Comparison of ENCODE assay signal across 14 mouse cellular contexts in the genomic region with DNA sequence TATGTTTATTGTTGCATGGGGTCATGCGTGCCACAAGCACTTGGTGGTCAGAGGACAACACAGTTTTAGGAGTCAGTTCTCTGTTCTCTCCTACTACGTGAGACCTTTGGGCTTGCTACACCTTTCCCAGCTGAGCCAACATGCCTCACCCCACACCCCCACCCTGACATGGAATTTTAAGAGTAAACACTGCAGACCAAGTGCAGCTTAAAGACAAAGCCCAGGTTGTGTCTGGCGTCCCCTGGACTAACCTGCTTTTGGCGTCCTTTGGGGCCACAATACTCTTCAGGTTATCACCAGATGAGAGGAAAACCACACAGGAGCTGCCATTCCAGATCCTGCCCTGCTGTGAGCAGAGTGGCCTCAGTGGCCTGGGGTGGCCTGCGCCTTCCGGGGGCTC. TPM values are rescaled to one million over a fixed set of nuclear protein-coding genes. Genes with fewer than 3 reads are reported as not detected.
DNase-seq lines count a peak whose midpoint lies in the region; ATAC-seq lines count a peak whose summit lies in the region.
"Had no signal": no experiment of that assay in that cellular context is flagged by ENCODE, and none has a peak within 500 bp of the region (broad histone marks: within the 10 kb centered on the region; RNA-seq: fewer than 3 reads in every experiment).

No protein-coding gene starts in this region.

- WGBS in hindbrain, embryonic 14.5 days = 79% methylated on average over 6 of the region's 6 CpGs
- 75% methylated on average over 6 of the region's 6 CpGs for WGBS in hindbrain, embryonic 11.5 days
- WGBS in intestine, embryonic 16.5 days = 42% methylated on average over 6 of the region's 6 CpGs

- peaks cover 27% of the 10 kb centered on the region for H3K36me3 ChIP-seq in hindbrain, embryonic 14.5 days (replicated peaks; ENCODE audit: control insufficient read depth, insufficient read depth)
- H3K36me3 ChIP-seq in hindbrain, embryonic 11.5 days (ENCODE audit: control insufficient read depth, insufficient read depth, low read length) = peaks cover 4% of the 10 kb centered on the region; the same call in 1 of the 2 replicates
- H3K36me3 ChIP-seq in intestine, embryonic 16.5 days (ENCODE audit: control insufficient read depth, insufficient read depth, low read length) = peaks cover 7% of the 10 kb centered on the region

- ATAC-seq in hindbrain, embryonic 14.5 days (ENCODE audit: low FRiP score) = no peak
- no peak for ATAC-seq in hindbrain, embryonic 11.5 days (ENCODE audit: low FRiP score)
- ATAC-seq in intestine, embryonic 16.5 days = peak; percentile 75

- H3K4me3 ChIP-seq in hindbrain, embryonic 14.5 days (replicated peaks; ENCODE audit: low read length) = no peak overlapping the region
- H3K4me3 ChIP-seq in hindbrain, embryonic 11.5 days (ENCODE audit: low read depth, low read length) = no peak overlapping the region
- no peak overlapping the region for H3K4me3 ChIP-seq in intestine, embryonic 16.5 days (ENCODE audit: low read length)

- no peaks in the 10 kb centered on the region for H3K27me3 ChIP-seq in hindbrain, embryonic 14.5 days (ENCODE audit: control insufficient read depth, insufficient read depth, low read length)
- no peaks in the 10 kb centered on the region for H3K27me3 ChIP-seq in hindbrain, embryonic 11.5 days (ENCODE audit: control insufficient read depth, insufficient read depth, low read length)
- no peaks in the 10 kb centered on the region for H3K27me3 ChIP-seq in intestine, embryonic 16.5 days (replicated peaks; ENCODE audit: control insufficient read depth, insufficient read depth, low read length)

- H3K9ac ChIP-seq in hindbrain, embryonic 14.5 days = no peak overlapping the region
- no peak overlapping the region for H3K9ac ChIP-seq in hindbrain, embryonic 11.5 days (ENCODE audit: low read depth, low read length)
- 0 out of 2 replicates have a peak overlapping the region, but pooled peaks have one; percentile 26 for H3K9ac ChIP-seq in intestine, embryonic 16.5 days (ENCODE audit: low read depth, low read length)

- H3K4me1 ChIP-seq in hindbrain, embryonic 14.5 days (replicated peaks; ENCODE audit: control insufficient read depth, insufficient read depth, low read length) = no peaks in the 10 kb centered on the region
- H3K4me1 ChIP-seq in hindbrain, embryonic 11.5 days (replicated peaks; ENCODE audit: control insufficient read depth, insufficient read depth, low read length) = no peaks in the 10 kb centered on the region
- H3K4me1 ChIP-seq in intestine, embryonic 16.5 days (ENCODE audit: control insufficient read depth, insufficient read depth, low read length) = peaks cover 14% of the 10 kb centered on the region

- no peak overlapping the region for H3K4me2 ChIP-seq in hindbrain, embryonic 14.5 days (replicated peaks)
- no peak overlapping the region for H3K4me2 ChIP-seq in hindbrain, embryonic 11.5 days (replicated peaks; ENCODE audit: low read depth, low read length)
- 0 out of 2 replicates have a peak overlapping the region, but pooled peaks have one; percentile 1 for H3K4me2 ChIP-seq in intestine, embryonic 16.5 days (ENCODE audit: low read depth, low read length)

- DNase-seq in hindbrain, embryonic 14.5 days (ENCODE audit: low spot score) = no peak
- no peak for DNase-seq in hindbrain, embryonic 11.5 days (ENCODE audit: low spot score)
- peak; percentile 51 for DNase-seq in R1 (ENCODE audit: low read depth, low spot score)
- peak; percentile 84 for DNase-seq in lung, postnatal 36 days
- no peak for DNase-seq in left cerebral cortex, adult 18-20 months (ENCODE audit: low spot score in 2 of 2)
- DNase-seq in heart, postnatal 36 days = no peak
- DNase-seq in spleen, adult 12 weeks (ENCODE audit: low spot score) = no peak

- intact Hi-C loops in heart, postnatal 36 days (cut with DNase I) = no loop called here

- H3K9me3 ChIP-seq in hindbrain, embryonic 14.5 days (ENCODE audit: control insufficient read depth, low read length) = 0 out of 2 replicates have a peak, but pooled peaks cover 6% of the 10 kb centered on the region
- no peaks in the 10 kb centered on the region for H3K9me3 ChIP-seq in hindbrain, embryonic 11.5 days (ENCODE audit: control insufficient read depth, low read length)
- peaks cover 5% of the 10 kb centered on the region for H3K9me3 ChIP-seq in intestine, embryonic 16.5 days (ENCODE audit: control insufficient read depth, low read length)

- H3K27ac ChIP-seq in hindbrain, embryonic 14.5 days = peak overlapping the region; percentile 38
- H3K27ac ChIP-seq in hindbrain, embryonic 11.5 days (ENCODE audit: low read depth, low read length) = no peak overlapping the region
- H3K27ac ChIP-seq in intestine, embryonic 16.5 days (ENCODE audit: low read length) = peak overlapping the region; percentile 72
- H3K27ac ChIP-seq: kidney, postnatal 0 days had no signal

RNA-seq across cellular contexts. Expression of a gene that starts 23.4 kb away (rescaled TPM):
- polyA plus RNA-seq in hindbrain, embryonic 14.5 days (2014; fragmentation: Nextera tagmentation; extraction: Ambion mirVana) = 24.8 and 30.1 TPM in 2 replicates
- 13.0 and 14.4 TPM in 2 replicates for polyA plus RNA-seq in hindbrain, embryonic 11.5 days (2014; fragmentation: Nextera tagmentation; extraction: Ambion mirVana)
- polyA plus RNA-seq in intestine, embryonic 16.5 days (2015; fragmentation: Nextera tagmentation; extraction: Ambion mirVana) = 11.8 and 15.5 TPM in 2 replicates
- 100 to 1,000 TPM; 135 to 137 TPM for total RNA-seq in left cerebral cortex, adult 18-20 months (2021)
- total RNA-seq in heart, postnatal 36 days (2021) = 1 to 10 TPM; 3.4 to 4.9 TPM

RNA-seq across cellular contexts. Expression of a gene that starts 27.5 kb away (rescaled TPM):
- 53.3 and 58.1 TPM in 2 replicates for polyA plus RNA-seq in hindbrain, embryonic 14.5 days (2014; fragmentation: Nextera tagmentation; extraction: Ambion mirVana)
- 36.2 and 37.2 TPM in 2 replicates for polyA plus RNA-seq in hindbrain, embryonic 11.5 days (2014; fragmentation: Nextera tagmentation; extraction: Ambion mirVana)
- polyA plus RNA-seq in intestine, embryonic 16.5 days (2015; fragmentation: Nextera tagmentation; extraction: Ambion mirVana) = 66.8 and 71.3 TPM in 2 replicates
- total RNA-seq in left cerebral cortex, adult 18-20 months (2021) = 10 to 100 TPM; 54.6 to 56.6 TPM
- total RNA-seq in heart, postnatal 36 days (2021) = 10 to 100 TPM; 21.5 to 23.1 TPM

RNA-seq across cellular contexts. Expression of a gene that starts 47.6 kb away (rescaled TPM):
- 0.58 and 0.94 TPM in 2 replicates for polyA plus RNA-seq in hindbrain, embryonic 14.5 days (2014; fragmentation: Nextera tagmentation; extraction: Ambion mirVana)
- polyA plus RNA-seq in hindbrain, embryonic 11.5 days (2014; fragmentation: Nextera tagmentation; extraction: Ambion mirVana) = 1.0 TPM in 2 replicates
- 0.76 and 0.81 TPM in 2 replicates for polyA plus RNA-seq in intestine, embryonic 16.5 days (2015; fragmentation: Nextera tagmentation; extraction: Ambion mirVana)
- not detected for total RNA-seq in left cerebral cortex, adult 18-20 months (2021)
- not detected for total RNA-seq in heart, postnatal 36 days (2021)
- total RNA-seq: gastrocnemius, adult 18-20 months; heart, adult 8-10 months; layer of hippocampus, postnatal 14 days; megakaryocyte, adult 5-6 weeks; MEL had no signal
- polyA plus RNA-seq: kidney, postnatal 0 days had no signal

Comparison
In these comparisons a context has a peak if more than half of its experiments do, and no peak if none do; other contexts are left out.
1. DNase-seq: peak in R1 (single experiment) and lung, postnatal 36 days (single experiment); none in hindbrain, embryonic 14.5 days (single experiment), hindbrain, embryonic 11.5 days (single experiment), left cerebral cortex, adult 18-20 months (0 of 2), heart, postnatal 36 days (0 of 2) and spleen, adult 12 weeks (single experiment).